Mouse (Mus musculus) left cerebral cortex, adult 18-20 months (tissue): ENCODE measurements around the gene Usp47. TPM values are rescaled to one million over a fixed set of nuclear protein-coding genes. Genes with fewer than 3 reads are reported as not detected.
A peak's percentile ranks its signal among the peaks of the same experiment; 100 is the strongest.

Experiments
- DNase-seq, 2 experiments: peaks; one replicate each; pipeline ENCODE4 v3.0.0; 2021 to 2022; ENCODE audit warnings: low spot score in 2 of 2, mixed read lengths in 1 of 2
- long read RNA-seq, 2 experiments: library from polyadenylated mRNA; stranded (forward); transcript quantifications; one replicate each; pipeline ENCODE4 v2.0.0; 2021
- total RNA-seq, 2 experiments: library from RNA; stranded (reverse); gene quantifications; 2 replicates each; pipeline ENCODE4 v1.2.3; 2021

Gene Usp47
- total RNA-seq: 10 to 100 TPM; 67.6 to 68.3 TPM
- long read RNA-seq, experiment 1, full-length matches to known transcripts: 57 of 75 reads
- long read RNA-seq, experiment 1, partial matches to known transcripts: 12 of 75 reads
- long read RNA-seq, experiment 1, other reads (novel, unspliced or antisense): 6 of 75 reads
- long read RNA-seq, experiment 2, full-length matches to known transcripts: 35 of 45 reads
- long read RNA-seq, experiment 2, partial matches to known transcripts: 6 of 45 reads
- long read RNA-seq, experiment 2, other reads (novel, unspliced or antisense): 4 of 45 reads

GRCm38 (mm10) chr7:112023150-112023600 is at the start of gene Usp47:
Gene Usp47 (plus strand): TSS chr7:112023504.
- DNase-seq: peak; percentile 77 to 85

GRCm38 (mm10) chr7:111976401-111976800 is 46.9 kb upstream of the Usp47 start:
- DNase-seq: no peak

- no peak for DNase-seq
Measured at GRCm38 (mm10) chr7:111977871-111978270, 45.4 kb upstream of the Usp47 start.

GRCm38 (mm10) chr7:111982296-111982695 is 41.0 kb upstream of the Usp47 start:
- no peak for DNase-seq

GRCm38 (mm10) chr7:111984530-111984929 is 38.8 kb upstream of the Usp47 start:
- no peak for DNase-seq

- DNase-seq: no peak
Measured at GRCm38 (mm10) chr7:111985266-111985665, 38.0 kb upstream of the Usp47 start.

- DNase-seq: no peak
Measured at GRCm38 (mm10) chr7:111986906-111987305, 36.4 kb upstream of the Usp47 start.

- no peak for DNase-seq
Measured at GRCm38 (mm10) chr7:111997441-111997840, 25.9 kb upstream of the Usp47 start.

- DNase-seq: no peak
Measured at GRCm38 (mm10) chr7:111998446-111999004, 24.8 kb upstream of the Usp47 start.

GRCm38 (mm10) chr7:111999376-111999775 is 23.9 kb upstream of the Usp47 start:
- no peak for DNase-seq

GRCm38 (mm10) chr7:112000166-112000565 is 23.1 kb upstream of the Usp47 start:
- DNase-seq: no peak

GRCm38 (mm10) chr7:112010511-112010910 is 12.8 kb upstream of the Usp47 start:
- DNase-seq: no peak

GRCm38 (mm10) chr7:112010976-112011375 is 12.3 kb upstream of the Usp47 start:
- DNase-seq: no peak

GRCm38 (mm10) chr7:112012102-112012501 is 11.2 kb upstream of the Usp47 start:
- DNase-seq: peak; percentile 23 to 28

GRCm38 (mm10) chr7:112012621-112013177 is 10.6 kb upstream of the Usp47 start:
- no peak for DNase-seq

- no peak for DNase-seq
Measured at GRCm38 (mm10) chr7:112014148-112014547, 9.2 kb upstream of the Usp47 start.

- peak in 1 of 2 experiments; percentile 12 for DNase-seq
Measured at GRCm38 (mm10) chr7:112022506-112023149, 676 bp upstream of the Usp47 start.

GRCm38 (mm10) chr7:112023601-112024445 is 519 bp downstream of the Usp47 start:
- no peak for DNase-seq

GRCm38 (mm10) chr7:112024446-112024730 is 1.1 kb downstream of the Usp47 start:
- DNase-seq: no peak

- DNase-seq: no peak
Measured at GRCm38 (mm10) chr7:112024856-112025255, 1.6 kb downstream of the Usp47 start.

GRCm38 (mm10) chr7:112030594-112030993 is 7.3 kb downstream of the Usp47 start:
- DNase-seq: no peak
